Mouse (Mus musculus) adrenal gland, postnatal 25 days (tissue): ENCODE measurements around the gene Pbld2. TPM values are rescaled to one million over a fixed set of nuclear protein-coding genes. Genes with fewer than 3 reads are reported as not detected.
A peak's percentile ranks its signal among the peaks of the same experiment; 100 is the strongest.

Experiments
- DNase-seq: peaks from one replicate; pipeline ENCODE4 v3.0.0; 2021; ENCODE audit warnings: mixed read lengths
- total RNA-seq: library from RNA; stranded (reverse); gene quantifications from 2 replicates; pipeline ENCODE4 v1.2.3, GENCODE M21; 2021

Pbld2 gene
- total RNA-seq, 1 experiment from 2014 or later, result 3.4 TPM

- no peak for DNase-seq
Measured at GRCm38 (mm10) chr10:63062696-63063095, 38.6 kb downstream of the Pbld2 start.

GRCm38 (mm10) chr10:63063365-63063764 lies 39.2 kb downstream of the Pbld2 start:
- DNase-seq, result no peak

- DNase-seq, result no peak
Measured at GRCm38 (mm10) chr10:63064516-63064915, 40.4 kb downstream of the Pbld2 start.

GRCm38 (mm10) chr10:63065561-63065960 lies 41.4 kb downstream of the Pbld2 start:
- DNase-seq, result no peak

- DNase-seq, result peak; percentile 76
Measured at GRCm38 (mm10) chr10:63065988-63066387, 41.9 kb downstream of the Pbld2 start.

GRCm38 (mm10) chr10:63086304-63086703 lies 62.2 kb downstream of the Pbld2 start:
- no peak for DNase-seq

GRCm38 (mm10) chr10:63089103-63089757 lies 65.1 kb downstream of the Pbld2 start:
- no peak for DNase-seq

GRCm38 (mm10) chr10:63089758-63090571 lies 65.8 kb downstream of the Pbld2 start:
- DNase-seq, result no peak

- no peak for DNase-seq
Measured at GRCm38 (mm10) chr10:63091915-63092314, 67.8 kb downstream of the Pbld2 start.

GRCm38 (mm10) chr10:63092616-63093550 lies 68.8 kb downstream of the Pbld2 start:
- DNase-seq, result no peak

GRCm38 (mm10) chr10:63096757-63097156 lies 72.6 kb downstream of the Pbld2 start:
- DNase-seq, result no peak

GRCm38 (mm10) chr10:63098191-63098590 lies 74.1 kb downstream of the Pbld2 start:
- DNase-seq, result no peak

GRCm38 (mm10) chr10:63099521-63099920 lies 75.4 kb downstream of the Pbld2 start, which contains the start of gene Atoh7:
TSS of gene Atoh7 (plus strand) at chr10:63099651.
- DNase-seq, result no peak

- peak; percentile 66 for DNase-seq
Measured at GRCm38 (mm10) chr10:63099941-63100562, 75.9 kb downstream of the Pbld2 start.

- no peak for DNase-seq
Measured at GRCm38 (mm10) chr10:63100657-63101056, 76.5 kb downstream of the Pbld2 start.

Other genes with a start within 250 kb of the Pbld2 start
- 65.3 and 69.8 TPM in 2 replicates for gene Ccar1, start 232.0 kb upstream of the Pbld2 start, total RNA-seq
- 6.6 and 7.4 TPM in 2 replicates for gene Tet1, start 115.3 kb upstream of the Pbld2 start, total RNA-seq
- 37.7 and 45.0 TPM in 2 replicates for gene Slc25a16, start 103.7 kb upstream of the Pbld2 start, total RNA-seq
- gene Dna2, start 77.3 kb upstream of the Pbld2 start, total RNA-seq, result 2.1 and 2.2 TPM in 2 replicates
- 12.1 and 17.4 TPM in 2 replicates for gene Rufy2, start 44.1 kb upstream of the Pbld2 start, total RNA-seq
- 55.2 and 55.8 TPM in 2 replicates for gene Hnrnph3, start 98 bp upstream of the Pbld2 start, total RNA-seq
- gene Pbld1, start 35.8 kb downstream of the Pbld2 start, total RNA-seq, result 1.8 and 5.3 TPM in 2 replicates
- not detected in 2 replicates for gene Atoh7, start 75.3 kb downstream of the Pbld2 start, total RNA-seq
- 0.33 and 0.39 TPM in 2 replicates for gene Mypn, start 179.6 kb downstream of the Pbld2 start, total RNA-seq
- gene Herc4, start 219.5 kb downstream of the Pbld2 start, total RNA-seq, result 144 and 146 TPM in 2 replicates